Mouse (Mus musculus) hematopoietic stem cell, adult 5-6 weeks (primary cell): Measurements from ENCODE around the gene 1700025F22Rik. TPM values are rescaled to one million over a fixed set of nuclear protein-coding genes. Genes with fewer than 3 reads are reported as not detected.

Experiments
- total RNA-seq: library from RNA; stranded (forward); fragments of 172-1452, 232-1000 nt; gene quantifications from 2 replicates; pipeline ENCODE4 v1.2.3, GENCODE M21; 2017

1700025F22Rik gene
- total RNA-seq, 1 experiment from 2014 or later, result not detected

Other genes starting within 250 kb of the 1700025F22Rik start
- not detected in 2 replicates for gene Zp1, start 244.7 kb downstream of the 1700025F22Rik start, total RNA-seq
- gene Ptgdr2, start 228.2 kb downstream of the 1700025F22Rik start, total RNA-seq, result 0.10 and 0.75 TPM in 2 replicates
- 20.8 and 23.7 TPM in 2 replicates for gene Ccdc86, start 216.1 kb downstream of the 1700025F22Rik start, total RNA-seq
- not detected in 2 replicates for gene Ms4a10, start 190.7 kb downstream of the 1700025F22Rik start, total RNA-seq
- not detected in 2 replicates for gene Ms4a15, start 172.1 kb downstream of the 1700025F22Rik start, total RNA-seq
- gene Ms4a18, start 147.3 kb downstream of the 1700025F22Rik start, total RNA-seq, result not detected in 2 replicates
- gene Ms4a8a, start 84.2 kb downstream of the 1700025F22Rik start, total RNA-seq, result 0.55 TPM in 1 of 2 replicates, not detected in the other
- not detected in 2 replicates for gene 1700017D01Rik, start 34.4 kb downstream of the 1700025F22Rik start, total RNA-seq
- gene Ms4a13, start 31.4 kb upstream of the 1700025F22Rik start, total RNA-seq, result not detected in 2 replicates
- gene Ms4a12, start 67.1 kb upstream of the 1700025F22Rik start, total RNA-seq, result not detected in 2 replicates
- 0.38 TPM in 1 of 2 replicates, not detected in the other for gene Ms4a1, start 100.9 kb upstream of the 1700025F22Rik start, total RNA-seq
- gene Ms4a5, start 118.6 kb upstream of the 1700025F22Rik start, total RNA-seq, result not detected in 2 replicates
- not detected in 2 replicates for gene Ms4a14, start 149.1 kb upstream of the 1700025F22Rik start, total RNA-seq
- gene Ms4a7, start 170.8 kb upstream of the 1700025F22Rik start, total RNA-seq, result 2.8 TPM in 1 of 2 replicates, not detected in the other
- gene Ms4a4a, start 210.2 kb upstream of the 1700025F22Rik start, total RNA-seq, result not detected in 2 replicates
- 10.5 and 14.1 TPM in 2 replicates for gene Ms4a4c, start 239.4 kb upstream of the 1700025F22Rik start, total RNA-seq